Mouse (Mus musculus) brain, embryonic 18.5 days (tissue): ENCODE results near the gene Hibch.
"Not testable (repeated sequence)": the region's sequence is repeated elsewhere in the genome, so short reads cannot be mapped to it uniquely, and the experiment has no call there.

Experiments used
- DNase-seq: peaks from one replicate; pipeline ENCODE4 v3.0.0-alpha.2; 2012; ENCODE audit warnings: low read depth, low spot score

Gene Hibch

GRCm38 (mm10) chr1:52844782-52845665 lies at the start of gene Hibch:
TSS of gene Hibch (plus strand) at chr1:52844929.
- peak; percentile 94 for DNase-seq

GRCm38 (mm10) chr1:52795927-52796326 lies 48.8 kb upstream of the Hibch start:
- DNase-seq: no peak

GRCm38 (mm10) chr1:52799056-52799726 lies 45.5 kb upstream of the Hibch start:
- DNase-seq: no peak

- DNase-seq: no peak
These were observed 45.0 kb upstream of the Hibch start for GRCm38 (mm10) chr1:52799772-52800171.

GRCm38 (mm10) chr1:52800340-52800740 lies 44.4 kb upstream of the Hibch start:
- DNase-seq: no peak

GRCm38 (mm10) chr1:52801651-52802050 lies 43.1 kb upstream of the Hibch start:
- DNase-seq: no peak

- no peak for DNase-seq
These were observed 42.2 kb upstream of the Hibch start for GRCm38 (mm10) chr1:52802406-52802975.

GRCm38 (mm10) chr1:52805041-52805440 lies 39.7 kb upstream of the Hibch start:
- no peak for DNase-seq

GRCm38 (mm10) chr1:52808456-52808855 lies 36.3 kb upstream of the Hibch start:
- no peak for DNase-seq

GRCm38 (mm10) chr1:52816232-52816891 lies 28.4 kb upstream of the Hibch start:
- no peak for DNase-seq

GRCm38 (mm10) chr1:52816910-52817812 lies 27.6 kb upstream of the Hibch start, which contains the start of gene Inpp1:
TSS of gene Inpp1 (minus strand) at chr1:52817688.
- peak; percentile 62 for DNase-seq

- no peak for DNase-seq
These were observed 26.9 kb upstream of the Hibch start for GRCm38 (mm10) chr1:52817813-52818147.

GRCm38 (mm10) chr1:52839099-52839498 lies 5.6 kb upstream of the Hibch start:
- no peak for DNase-seq

GRCm38 (mm10) chr1:52844354-52844753 lies 375 bp upstream of the Hibch start:
- no peak for DNase-seq

GRCm38 (mm10) chr1:52846556-52846955 lies 1.8 kb downstream of the Hibch start:
- DNase-seq: no peak

- DNase-seq: no peak
These were observed 4.7 kb downstream of the Hibch start for GRCm38 (mm10) chr1:52849422-52849821.

GRCm38 (mm10) chr1:52854029-52854428 lies 9.3 kb downstream of the Hibch start:
- not testable (repeated sequence) for DNase-seq

- no peak for DNase-seq
These were observed 11.3 kb downstream of the Hibch start for GRCm38 (mm10) chr1:52855904-52856601.

GRCm38 (mm10) chr1:52864220-52864619 lies 19.5 kb downstream of the Hibch start:
- DNase-seq: no peak

- no peak for DNase-seq
These were observed 21.3 kb downstream of the Hibch start for GRCm38 (mm10) chr1:52866007-52866406.
